Mouse (Mus musculus) testis, adult 2 months (tissue): Measurements from ENCODE around the gene Ccnb1ip1.

ENCODE experiments used
- CTCF ChIP-seq: fragments of 200-500 bp; IDR thresholded peaks from 2 replicates; pipeline ENCODE4 v1.5.1; 2012; ENCODE audit warnings: low read depth, mild to moderate bottlenecking, inconsistent platforms, low read length, moderate library complexity; ENCODE audit not compliant: control insufficient read depth, insufficient read depth, insufficient replicate concordance
- POLR2A ChIP-seq: fragments of 200-500 bp; IDR thresholded peaks from 2 replicates; pipeline ENCODE4 v1.6.1; 2012; ENCODE audit warnings: low read depth, mild to moderate bottlenecking, inconsistent platforms, low read length, moderate library complexity; ENCODE audit not compliant: control insufficient read depth

DNA sequence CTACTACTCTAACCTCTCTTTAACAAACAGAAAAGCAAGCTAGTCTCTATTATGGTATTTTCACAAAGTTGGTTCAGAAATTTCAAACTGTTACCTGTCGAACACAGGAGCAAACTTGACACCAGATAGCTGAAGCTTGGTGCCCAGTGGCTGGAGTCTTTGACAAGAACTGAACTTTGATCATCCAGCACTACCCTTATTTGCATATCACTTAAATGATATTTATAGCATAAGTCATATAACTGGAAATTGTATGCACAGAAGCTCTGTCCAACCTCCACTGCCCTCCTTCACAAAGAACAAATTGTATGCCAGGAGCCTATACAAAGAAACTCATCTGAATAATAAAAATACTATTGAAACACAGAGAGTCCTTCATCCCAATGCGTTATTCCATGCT, 65.9 kb downstream of the Ccnb1ip1 start:
- TF ChIP-seq CTCF (no peak), POLR2A (no peak)
